Mouse (Mus musculus) urinary bladder, adult 18-20 months (tissue): ENCODE results near the gene Flrt2.

Source experiments
- DNase-seq, 2 experiments: peaks; one replicate each; pipeline ENCODE4 v3.0.0; 2022; ENCODE audit warnings: low spot score in 2 of 2, mixed read lengths in 2 of 2

The Flrt2 gene

DNA sequence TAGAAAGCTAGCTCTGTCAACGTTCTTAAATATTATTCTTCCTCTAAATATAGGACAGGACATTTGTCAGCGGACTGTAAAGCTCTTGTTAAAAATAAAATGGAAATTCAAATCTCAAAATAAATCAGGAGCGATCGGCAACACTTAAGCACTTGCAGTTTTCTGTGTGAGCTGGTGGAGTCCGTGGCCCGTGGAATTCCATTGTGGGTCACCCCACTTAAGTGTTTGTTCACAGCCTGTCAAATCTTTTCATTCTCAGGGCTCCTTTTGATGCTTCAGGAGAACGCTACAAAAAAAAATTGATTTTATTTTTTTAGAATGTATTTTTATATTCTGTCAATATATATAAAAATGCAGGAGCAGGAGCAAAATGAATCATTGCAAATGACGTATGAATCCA is 45.5 kb downstream of the Flrt2 start:
- no peak for DNase-seq

GRCm38 (mm10) chr12:95738031-95738430 is 46.0 kb downstream of the Flrt2 start:
- DNase-seq = no peak

- no peak for DNase-seq
Measured at GRCm38 (mm10) chr12:95738491-95739135, 46.6 kb downstream of the Flrt2 start.

DNA sequence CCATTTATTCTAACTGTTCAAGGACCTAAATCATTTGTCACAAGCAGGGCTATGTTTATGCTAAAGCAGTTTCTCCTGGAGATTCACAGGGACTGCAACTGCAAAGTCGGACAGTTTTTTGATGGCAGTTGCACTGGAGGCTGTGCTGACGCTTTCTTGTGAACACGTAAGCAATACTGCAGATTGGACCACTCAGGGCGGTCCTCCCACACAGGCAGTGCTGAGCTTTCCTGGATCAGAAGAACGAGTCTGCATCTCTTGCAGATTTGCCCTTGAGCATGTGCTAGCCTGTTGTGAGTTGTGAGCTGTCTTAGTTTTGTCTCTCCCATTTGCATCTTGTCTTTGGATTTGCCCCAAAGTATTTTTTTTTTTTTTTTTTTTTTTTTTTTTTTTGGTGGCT is 47.7 kb downstream of the Flrt2 start:
- DNase-seq = no peak

DNA sequence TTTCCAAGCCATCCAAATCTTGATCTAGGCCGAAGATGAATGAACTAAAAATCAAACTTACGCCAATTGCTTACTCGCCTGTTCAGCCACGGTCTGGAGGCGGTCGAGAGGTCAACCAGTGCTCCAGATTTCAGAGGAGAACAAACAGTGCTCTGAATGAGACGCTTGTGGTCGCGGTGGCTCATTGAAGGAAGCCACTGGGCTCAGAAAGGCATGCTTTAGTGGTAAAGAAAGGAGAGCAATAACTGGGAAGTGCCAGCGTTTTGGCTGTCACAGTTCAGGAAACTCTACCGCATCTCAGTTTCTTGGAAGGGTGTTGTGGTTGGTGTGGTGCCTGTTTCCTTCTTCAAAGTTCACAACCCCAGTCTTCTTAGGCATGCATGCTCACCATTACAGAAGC is 49.3 kb downstream of the Flrt2 start:
- no peak for DNase-seq

DNA sequence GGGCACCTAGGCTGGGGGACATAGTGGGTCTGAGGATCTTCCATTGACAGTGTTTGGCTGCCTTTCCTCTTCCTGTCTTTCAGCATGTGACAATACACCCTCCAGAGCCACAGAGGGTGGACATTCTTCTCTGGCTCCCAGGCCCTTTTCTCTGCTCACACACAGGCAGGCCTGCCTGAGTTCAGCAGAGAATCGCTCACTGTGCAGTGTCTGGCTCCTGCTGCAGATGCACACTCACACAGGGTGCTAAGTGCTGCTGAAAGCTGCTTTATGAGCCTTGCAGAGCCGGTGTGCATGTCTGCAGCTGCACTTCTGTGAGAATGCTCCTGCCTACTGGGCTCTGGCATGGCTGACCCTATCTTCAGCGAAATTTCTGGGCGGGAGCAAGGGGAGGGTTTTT is 52.3 kb downstream of the Flrt2 start:
- no peak for DNase-seq

DNA sequence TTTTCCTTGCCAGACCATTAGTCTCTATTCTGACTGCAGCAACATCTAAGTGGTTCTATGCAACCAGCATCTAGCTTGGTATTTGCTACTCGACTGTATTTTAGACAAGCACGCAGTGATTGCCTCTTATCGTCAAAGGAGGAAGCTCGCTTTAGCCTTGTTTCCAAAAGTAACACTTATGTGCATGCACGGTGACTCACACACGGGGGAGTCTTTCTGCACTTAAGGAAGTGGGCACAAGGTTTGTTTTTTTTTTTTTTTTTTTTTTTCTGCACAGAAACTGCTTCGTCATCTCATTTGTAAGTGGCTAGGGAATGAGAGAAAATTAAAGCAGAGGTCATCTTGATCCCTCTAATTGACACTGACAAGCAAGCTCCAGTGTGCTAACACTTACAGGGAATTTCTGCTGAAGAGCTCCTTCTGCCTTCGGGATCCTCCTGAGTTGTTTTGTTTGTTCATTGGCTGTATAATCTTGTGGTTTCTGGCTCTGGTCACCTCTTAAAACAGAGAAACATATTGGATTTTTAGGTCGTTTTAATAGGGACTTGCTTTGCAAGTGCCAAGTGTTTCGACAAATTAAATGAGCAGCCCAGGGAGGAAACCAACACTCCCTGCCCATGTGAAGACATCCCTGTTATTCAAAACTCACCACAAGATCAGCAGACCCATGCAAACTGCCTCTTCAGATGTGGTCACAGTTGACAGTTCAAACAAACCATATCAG is 55.0 kb downstream of the Flrt2 start:
- DNase-seq = no peak

DNA sequence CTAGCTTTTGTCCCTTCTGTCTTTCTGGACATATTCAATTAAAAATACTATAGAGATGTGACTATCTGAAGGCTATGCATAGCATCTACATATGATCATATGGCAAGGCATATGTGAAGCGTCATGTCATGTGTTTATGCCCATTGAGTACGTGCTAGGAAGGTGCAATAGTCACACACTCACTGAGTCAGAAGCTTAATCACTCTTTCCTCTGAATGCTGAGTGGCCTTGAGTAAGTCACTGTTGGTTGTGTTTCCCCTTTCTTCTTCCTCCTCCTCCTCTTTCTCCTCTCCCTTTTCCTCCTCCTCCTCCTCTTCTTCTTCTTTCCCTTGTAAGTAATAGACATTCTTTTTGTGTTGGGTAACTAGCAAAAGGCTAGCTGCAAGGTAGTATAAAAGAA is 56.7 kb downstream of the Flrt2 start:
- no peak for DNase-seq

GRCm38 (mm10) chr12:95749248-95749647 is 57.2 kb downstream of the Flrt2 start:
- DNase-seq = no peak

GRCm38 (mm10) chr12:95759212-95759746 is 67.3 kb downstream of the Flrt2 start:
- DNase-seq = no peak

- no peak for DNase-seq
Measured at GRCm38 (mm10) chr12:95765255-95765654, 73.2 kb downstream of the Flrt2 start.

GRCm38 (mm10) chr12:95769041-95769440 is 77.0 kb downstream of the Flrt2 start:
- no peak for DNase-seq

DNA sequence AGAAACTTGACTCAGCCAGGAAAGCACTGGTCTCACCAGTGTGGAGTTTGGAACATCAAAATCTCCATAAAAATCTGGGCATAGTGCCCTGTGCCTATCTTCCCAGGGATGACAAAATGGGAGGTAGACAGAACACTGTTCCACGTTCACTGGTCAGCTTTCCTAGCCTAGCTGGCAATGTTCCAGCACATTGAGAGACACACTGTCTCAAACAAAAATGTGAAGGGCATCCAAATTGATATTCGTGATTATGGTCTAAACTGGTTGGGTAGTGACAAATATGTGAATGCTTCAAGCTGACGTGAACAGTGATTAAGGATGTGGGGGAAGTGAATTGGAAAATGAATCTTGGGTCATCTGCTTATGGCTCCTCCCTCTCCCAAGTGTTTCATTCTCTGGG is 78.2 kb downstream of the Flrt2 start:
- DNase-seq = no peak

DNA sequence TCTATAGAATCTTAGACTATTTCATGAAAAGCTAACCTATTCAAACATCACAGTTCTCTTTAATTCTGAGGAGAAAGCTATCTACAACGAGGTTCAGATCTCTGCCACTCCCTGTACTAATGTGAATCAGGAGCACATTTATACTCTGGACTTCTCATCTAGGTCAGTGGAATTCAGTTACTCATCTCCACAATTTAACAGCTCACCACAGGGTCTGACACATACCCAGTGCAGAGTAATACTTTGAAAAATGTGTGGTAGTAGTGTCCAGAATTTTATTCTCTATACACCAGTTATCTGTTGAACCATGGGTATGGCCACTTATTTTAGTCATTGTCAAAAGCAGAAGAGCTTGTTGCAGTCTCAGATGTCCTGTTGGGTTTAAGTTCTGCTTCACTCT is 98.1 kb downstream of the Flrt2 start:
- DNase-seq = no peak

DNA sequence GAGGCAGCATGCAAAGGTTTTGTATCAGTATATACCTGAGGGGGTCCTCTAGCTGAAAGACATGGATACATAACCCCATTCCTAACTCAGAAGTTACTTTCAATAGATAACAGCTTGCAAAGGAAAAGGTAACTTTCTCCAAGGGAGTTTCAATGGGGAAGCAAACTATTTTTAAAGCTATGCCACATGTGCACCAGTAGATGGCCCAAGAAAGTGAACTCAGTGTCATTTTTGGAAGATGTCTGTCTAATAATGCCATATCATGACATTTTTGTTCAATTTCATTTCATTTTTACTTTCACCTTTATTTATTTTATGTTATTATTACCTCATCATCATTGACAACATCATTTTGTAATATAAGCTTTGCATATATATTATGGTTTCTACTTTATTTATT is 124.6 kb downstream of the Flrt2 start:
- no peak for DNase-seq
